Mouse (Mus musculus): Measurements from ENCODE around the gene Dhrs1. TPM values are rescaled to one million over a fixed set of nuclear protein-coding genes. Genes with fewer than 3 reads are reported as not detected.

Gene Dhrs1
- polyA plus RNA-seq, 1 experiment from 2014 or later: 87.3 TPM

DNA sequence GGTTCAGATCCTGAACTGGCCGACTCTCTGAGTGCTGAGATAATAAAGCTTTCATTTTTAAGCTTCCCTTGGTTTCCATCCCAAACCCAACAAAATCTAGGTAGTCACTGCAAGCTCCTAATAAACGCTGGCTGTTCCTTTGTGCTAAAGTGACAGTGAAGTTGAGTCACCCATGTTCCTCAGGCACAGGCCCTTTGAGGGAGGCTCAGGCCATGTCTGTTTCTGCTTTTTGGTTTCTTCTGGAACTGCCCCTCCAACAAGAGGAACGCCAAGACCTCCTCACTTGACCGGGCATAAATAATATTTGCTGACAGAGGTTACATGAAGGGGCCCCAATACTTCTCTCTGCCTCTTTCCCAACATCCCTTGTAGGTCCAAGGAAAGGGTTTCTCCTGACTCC, 9.7 kb downstream of the Dhrs1 start:
- no peak for ATAC-seq
- in situ Hi-C loops (cut with MboI; ENCODE audit: low pct_unique_long_range_greater_than_20kb): no loop called here
- ChIA-PET POLR2A (interaction anchor here (0.9 kb wide), 1 partner anchor 9 kb away, joined by 3 read pairs; no protein-coding TSS in a partner anchor), CTCF (interaction anchor here (1.2 to 1.8 kb wide), 3 partner anchors 8 to 54 kb away, joined by 3 to 10 read pairs (median 3); partner anchors contain the start of genes Tgm1 and Tinf2)
- DNase-seq (ENCODE audit: low read depth, low spot score): no peak
- no peak for TF ChIP-seq CTCF (IDR thresholded peaks at IDR 0.05)
- H3K27me3 ChIP-seq: no peaks in the 10 kb centered on the region

DNA sequence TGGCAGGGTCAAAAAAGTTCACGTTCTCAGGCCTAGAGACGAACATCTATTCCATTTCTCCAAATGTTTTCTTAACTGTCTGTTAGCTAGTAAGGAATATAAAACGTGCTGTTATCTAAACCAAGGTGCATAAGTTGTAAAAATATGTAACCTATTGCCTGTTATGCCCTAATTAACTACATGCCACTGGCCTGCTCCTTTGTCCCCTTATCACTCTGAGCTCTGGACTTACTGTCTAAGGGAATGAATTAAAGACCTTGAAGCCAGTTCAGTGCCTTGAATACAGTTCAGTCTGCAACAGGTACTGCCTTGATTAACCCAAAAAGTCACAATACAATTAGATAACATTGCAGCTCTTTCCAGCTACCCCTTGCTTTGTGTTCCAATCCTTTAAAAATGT, 10.2 kb downstream of the Dhrs1 start:
- TF ChIP-seq CTCF (IDR thresholded peaks at IDR 0.05): no peak
- H3K27me3 ChIP-seq: no peaks in the 10 kb centered on the region
- CTCF ChIA-PET: interaction anchor here (0.7 to 1.8 kb wide), 4 partner anchors 8 to 22 kb away, joined by 3 to 10 read pairs (median 4); partner anchors contain the start of gene Tgm1
- POLR2A ChIA-PET: no interaction called here
- no peak for ATAC-seq
- in situ Hi-C loops (cut with MboI; ENCODE audit: low pct_unique_long_range_greater_than_20kb): no loop called here
- DNase-seq (ENCODE audit: low read depth, low spot score): no peak

DNA sequence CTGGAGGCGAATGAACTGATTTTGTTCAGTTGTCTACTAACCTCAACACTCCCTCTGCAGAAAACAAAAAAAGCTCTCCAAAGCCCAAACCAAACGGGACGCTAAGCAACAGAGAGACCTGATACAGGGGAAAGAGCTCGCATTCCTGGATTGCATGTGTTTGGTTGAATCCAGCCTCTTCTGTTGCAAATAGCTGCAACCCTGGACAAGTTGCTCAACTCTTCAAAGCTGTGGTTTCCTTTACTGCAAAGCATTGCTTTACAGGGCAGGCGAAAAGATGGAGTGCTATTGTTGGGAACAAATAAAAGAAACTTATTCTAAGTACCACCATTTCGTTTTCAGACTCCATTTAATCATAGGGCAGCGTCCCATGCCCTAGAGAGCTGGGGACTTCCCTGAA, 10.6 kb downstream of the Dhrs1 start:
- DNase-seq (ENCODE audit: low read depth, low spot score) (no peak), ATAC-seq (no peak)
- ChIA-PET POLR2A (no interaction called here), CTCF (interaction anchor here (0.7 to 1.8 kb wide), 5 partner anchors 9 to 38 kb away, joined by 3 to 10 read pairs (median 3); partner anchors contain the start of gene Tgm1)
- no peaks in the 10 kb centered on the region for H3K27me3 ChIP-seq
- in situ Hi-C loops (cut with MboI; ENCODE audit: low pct_unique_long_range_greater_than_20kb): no loop called here
- no peak for TF ChIP-seq CTCF (IDR thresholded peaks at IDR 0.05)

DNA sequence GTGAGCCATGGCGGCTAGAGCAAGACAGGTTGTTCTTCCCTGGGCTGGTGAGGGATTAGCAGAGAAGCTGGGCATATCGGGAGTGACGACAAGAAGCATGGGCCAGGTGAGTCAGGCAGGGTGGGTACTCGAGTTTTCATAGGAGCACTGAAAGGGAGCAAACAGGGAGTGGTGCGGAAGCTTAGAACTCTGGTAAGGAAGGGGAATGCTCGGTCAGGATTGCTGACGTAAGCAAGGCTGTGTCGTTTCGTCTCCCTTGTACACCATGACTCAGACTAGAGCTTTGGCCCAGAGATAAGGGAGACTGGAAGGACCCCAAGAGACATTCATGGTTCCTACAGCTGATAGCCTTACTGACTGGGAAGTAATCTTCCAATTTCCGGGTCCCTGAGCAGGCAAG, 11.6 kb downstream of the Dhrs1 start:
- ChIA-PET CTCF (interaction anchor here (1.2 kb wide), 1 partner anchor 37 kb away, joined by 3 read pairs; no protein-coding TSS in a partner anchor), POLR2A (no interaction called here)
- ATAC-seq: no peak
- in situ Hi-C loops (cut with MboI; ENCODE audit: low pct_unique_long_range_greater_than_20kb): no loop called here
- TF ChIP-seq CTCF (IDR thresholded peaks at IDR 0.05): no peak
- no peaks in the 10 kb centered on the region for H3K27me3 ChIP-seq
- DNase-seq (ENCODE audit: low read depth, low spot score): no peak

DNA sequence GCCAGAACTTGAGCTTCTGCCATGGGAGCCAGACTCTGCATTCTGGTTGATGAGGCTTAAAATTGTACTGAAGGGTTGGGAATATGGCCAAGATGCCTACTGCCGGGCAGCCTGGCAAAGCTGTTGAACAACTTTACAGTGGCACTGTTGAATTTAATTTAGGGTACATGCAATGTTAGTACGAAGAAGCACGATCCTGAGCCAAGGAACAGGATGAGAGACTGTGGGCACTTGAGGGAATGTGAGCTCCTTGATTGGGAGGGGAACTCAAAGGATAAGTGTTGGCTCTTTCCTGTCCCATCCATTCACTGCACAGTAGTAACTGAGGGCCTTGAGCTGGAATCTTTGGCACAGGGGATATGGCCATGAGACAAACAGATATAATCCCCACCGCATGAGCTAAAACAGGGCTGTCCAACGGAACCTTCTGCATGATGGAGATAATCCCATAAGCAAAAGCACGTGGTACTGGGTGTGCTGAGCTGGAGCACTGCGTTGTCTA, 14.9 kb downstream of the Dhrs1 start:
- in situ Hi-C loops (cut with MboI; ENCODE audit: low pct_unique_long_range_greater_than_20kb): no loop called here
- CTCF ChIA-PET: interaction anchor here (1.0 to 1.8 kb wide), 4 partner anchors 8 to 48 kb away, joined by 3 to 6 read pairs (median 4); partner anchors contain the start of genes Rabggta and Tinf2
- TF ChIP-seq CTCF (IDR thresholded peaks at IDR 0.05): no peak
- POLR2A ChIA-PET: no interaction called here
- no peak for DNase-seq (ENCODE audit: low read depth, low spot score)
- ATAC-seq: no peak
- no peaks in the 10 kb centered on the region for H3K27me3 ChIP-seq

DNA sequence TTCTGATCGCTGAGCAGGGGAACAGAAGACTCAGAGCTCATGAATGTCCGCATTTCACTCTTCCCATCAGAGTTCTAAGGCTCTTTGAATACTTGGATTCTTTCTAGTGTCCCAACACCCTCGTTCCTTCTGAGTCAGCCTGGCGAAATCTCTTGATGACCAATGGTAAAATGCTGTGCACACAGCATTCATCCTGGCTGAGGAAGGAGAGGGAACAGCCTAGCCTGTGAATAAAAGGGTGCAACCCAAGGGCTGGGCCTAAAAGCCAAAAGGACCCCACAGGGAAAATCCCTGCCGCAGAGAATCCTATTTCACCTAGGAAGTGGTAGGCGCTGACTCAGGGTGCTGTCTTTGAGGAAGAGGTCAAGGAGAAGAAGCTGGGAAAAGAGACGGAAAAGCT, 15.4 kb downstream of the Dhrs1 start:
- ATAC-seq: no peak
- no peaks in the 10 kb centered on the region for H3K27me3 ChIP-seq
- in situ Hi-C loops (cut with MboI; ENCODE audit: low pct_unique_long_range_greater_than_20kb): no loop called here
- ChIA-PET CTCF (interaction anchor here (1.1 to 1.8 kb wide), 4 partner anchors 9 to 48 kb away, joined by 3 to 6 read pairs (median 4); partner anchors contain the start of gene Tinf2), POLR2A (no interaction called here)
- no peak for DNase-seq (ENCODE audit: low read depth, low spot score)
- no peak for TF ChIP-seq CTCF (IDR thresholded peaks at IDR 0.05)

DNA sequence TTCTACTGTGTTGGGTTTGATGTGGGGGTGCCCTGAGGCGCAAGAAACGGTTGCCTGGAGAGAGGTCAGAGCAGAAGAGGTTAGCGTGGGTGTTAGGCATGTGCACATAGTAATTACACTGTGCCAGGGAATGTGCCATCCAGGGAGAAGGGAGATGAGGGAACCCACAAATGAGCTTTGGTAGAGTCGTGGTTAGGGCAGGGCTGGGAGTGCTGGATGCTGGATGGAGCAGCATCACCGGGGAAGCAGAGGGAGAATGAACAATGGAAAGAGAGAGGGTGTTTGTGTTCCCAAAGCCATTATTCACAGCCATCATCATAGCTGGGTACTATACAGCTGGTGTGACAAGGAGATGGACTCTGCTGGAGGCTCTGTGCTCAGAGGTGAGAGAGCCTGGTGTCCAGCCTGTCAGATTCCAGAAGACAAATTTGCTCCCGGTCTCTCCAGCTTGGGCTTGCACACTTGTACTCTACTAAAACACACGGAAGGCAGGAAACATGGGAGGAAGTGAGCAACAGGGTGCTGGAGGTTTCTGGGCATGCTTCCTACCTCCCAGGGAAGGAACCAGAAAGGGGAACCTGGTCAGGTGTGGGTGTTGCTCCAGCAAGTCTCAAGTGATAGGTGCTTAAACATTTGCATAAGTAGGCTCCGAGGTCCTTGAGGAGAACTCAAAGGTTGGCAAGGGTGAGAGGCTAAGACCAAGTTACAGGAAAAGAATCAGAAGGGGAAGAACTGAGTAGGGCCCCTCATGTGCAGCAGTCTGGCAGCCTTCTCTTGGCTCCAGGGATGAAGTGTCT, 17.4 kb downstream of the Dhrs1 start:
- DNase-seq (ENCODE audit: low read depth, low spot score) (no peak), ATAC-seq (peak; percentile 28)
- in situ Hi-C loops (cut with MboI; ENCODE audit: low pct_unique_long_range_greater_than_20kb): no loop called here
- ChIA-PET POLR2A (no interaction called here), CTCF (interaction anchor here (1.6 kb wide), 2 partner anchors 16 to 37 kb away, joined by 3 to 4 read pairs; no protein-coding TSS in a partner anchor)
- TF ChIP-seq CTCF (IDR thresholded peaks at IDR 0.05): no peak
- H3K27me3 ChIP-seq: no peaks in the 10 kb centered on the region

DNA sequence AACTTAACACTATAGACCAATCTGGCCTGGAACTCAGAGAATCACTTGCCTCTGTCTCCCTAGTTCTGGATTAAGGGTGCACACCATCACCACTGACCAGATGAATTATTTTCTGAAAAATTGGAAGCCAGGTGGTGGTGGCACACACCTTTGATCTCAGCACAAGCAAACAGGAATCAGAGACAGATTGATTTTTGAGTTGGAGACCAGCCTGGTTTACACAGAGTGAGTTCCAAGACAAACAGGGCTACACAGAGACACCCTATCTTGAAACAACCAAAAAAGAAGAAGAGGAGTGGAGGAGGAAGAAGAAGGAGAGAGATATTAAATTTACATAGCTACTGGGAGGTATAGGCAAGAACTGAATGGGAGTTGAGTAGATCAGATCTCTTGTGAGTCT, 19.2 kb downstream of the Dhrs1 start:
- no peak for TF ChIP-seq CTCF (IDR thresholded peaks at IDR 0.05)
- DNase-seq (ENCODE audit: low read depth, low spot score) (no peak), ATAC-seq (no peak)
- ChIA-PET CTCF (no interaction called here), POLR2A (no interaction called here)
- H3K27me3 ChIP-seq: no peaks in the 10 kb centered on the region
- in situ Hi-C loops (cut with MboI; ENCODE audit: low pct_unique_long_range_greater_than_20kb): no loop called here

DNA sequence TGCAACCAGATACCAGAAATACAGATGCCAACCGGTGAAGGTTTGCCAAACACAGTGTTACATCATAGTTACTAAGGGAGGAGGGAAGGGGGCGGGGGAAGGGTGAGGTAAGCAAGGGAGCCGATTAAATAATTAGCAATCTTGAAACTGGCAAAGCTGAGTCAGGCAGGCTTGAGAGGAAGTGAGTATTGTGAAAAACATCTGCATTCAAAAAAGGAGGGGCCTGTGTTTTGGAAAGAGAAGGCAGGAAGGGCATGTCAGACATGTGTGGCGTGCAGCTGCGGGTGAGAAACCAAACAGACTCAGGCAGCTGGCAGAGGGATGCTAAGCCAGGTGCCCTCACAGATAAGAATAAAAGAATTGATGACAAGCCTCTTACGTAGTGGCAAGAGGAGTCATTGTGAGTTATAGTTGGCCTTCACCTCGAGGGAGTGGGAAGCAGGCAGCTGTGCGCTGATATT, 21.0 kb downstream of the Dhrs1 start:
- DNase-seq (ENCODE audit: low read depth, low spot score): no peak
- ChIA-PET POLR2A (interaction anchor here (1.3 kb wide), 1 partner anchor 8 kb away, joined by 3 read pairs; no protein-coding TSS in a partner anchor), CTCF (interaction anchor here (0.9 to 1.0 kb wide), 2 partner anchors 11 to 12 kb away, joined by 3 read pairs; no protein-coding TSS in a partner anchor)
- no peaks in the 10 kb centered on the region for H3K27me3 ChIP-seq
- no peak for TF ChIP-seq CTCF (IDR thresholded peaks at IDR 0.05)
- ATAC-seq: peak; percentile 58
- in situ Hi-C loops (cut with MboI; ENCODE audit: low pct_unique_long_range_greater_than_20kb): no loop called here

DNA sequence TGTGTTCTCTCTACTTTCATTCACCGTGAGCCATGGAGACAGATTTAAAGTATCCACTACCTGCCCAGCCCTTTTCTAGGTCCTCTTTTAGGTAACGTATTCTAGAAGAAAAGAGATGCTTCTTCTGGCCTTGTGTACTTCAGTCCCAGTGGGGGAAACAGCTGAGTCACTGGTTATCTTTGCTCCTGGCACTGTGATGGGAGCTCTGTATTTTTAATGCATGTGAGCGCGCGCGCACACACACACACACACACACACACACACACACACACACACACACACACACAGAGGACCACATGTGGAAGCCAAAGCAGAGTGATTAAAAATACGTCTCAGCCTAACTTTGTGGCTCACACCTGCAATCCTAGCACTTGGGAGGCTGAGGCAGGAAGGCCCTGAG, 22.1 kb downstream of the Dhrs1 start:
- ATAC-seq (no peak), DNase-seq (ENCODE audit: low read depth, low spot score) (no peak)
- ChIA-PET CTCF (interaction anchor here (0.6 to 3.3 kb wide), 2 partner anchors 20 to 42 kb away, joined by 3 to 15 read pairs; partner anchors contain the start of gene Tinf2), POLR2A (no interaction called here)
- in situ Hi-C loops (cut with MboI; ENCODE audit: low pct_unique_long_range_greater_than_20kb): no loop called here
- TF ChIP-seq CTCF (IDR thresholded peaks at IDR 0.05): no peak
- H3K27me3 ChIP-seq: no peaks in the 10 kb centered on the region

Measured in Patski (cell line).